8 mouse cellular contexts compared by ENCODE assay signal in genomic region chr1:180725704-180726179, GRCm38 (mm10). TPM values are rescaled to one million over a fixed set of nuclear protein-coding genes. Genes with fewer than 3 reads are reported as not detected.
DNase-seq lines count a peak whose midpoint lies in the region; ATAC-seq lines count a peak whose summit lies in the region.

Gene Acbd3, plus strand, starts transcription at chr1:180726043.

- peak within 1 kb of the TSS; percentile 78 for H3K4me2 ChIP-seq in hindbrain, embryonic 11.5 days (replicated peaks; ENCODE audit: low read depth, low read length)

- no peaks in the 10 kb centered on the region; the same call in 1 of the 2 replicates for H3K4me1 ChIP-seq in hindbrain, embryonic 11.5 days (replicated peaks; ENCODE audit: control insufficient read depth, insufficient read depth, low read length)

- under 1% methylated on average over 51 of the region's 52 CpGs for WGBS in hindbrain, embryonic 11.5 days

- peak; percentile 95 for ATAC-seq in hindbrain, embryonic 11.5 days (ENCODE audit: low FRiP score)

- peak within 1 kb of the TSS; percentile 99 for H3K4me3 ChIP-seq in hindbrain, embryonic 11.5 days (ENCODE audit: low read depth, low read length)

- peak within 1 kb of the TSS; percentile 97 for H3K9ac ChIP-seq in hindbrain, embryonic 11.5 days (ENCODE audit: low read depth, low read length)

- H3K27me3 ChIP-seq in hindbrain, embryonic 11.5 days (ENCODE audit: control insufficient read depth, insufficient read depth, low read length) = no peaks in the 10 kb centered on the region

- DNase-seq in MN1 (ENCODE audit: low spot score) = peak; percentile 95
- DNase-seq in cerebellum, adult 9-10 months = peak; percentile 86
- peak; percentile 77 to 91 for DNase-seq in frontal cortex, adult 2 months (ENCODE audit: extremely low spot score in 1 of 2, low spot score in 1 of 2)
- peak; percentile 95 for DNase-seq in hindbrain, embryonic 11.5 days (ENCODE audit: low spot score)
- DNase-seq in layer of hippocampus, postnatal 10 days (ENCODE audit: low spot score in 2 of 2) = peak; percentile 85 to 92
- peak; percentile 96 for DNase-seq in lung, postnatal 10 days
- DNase-seq in ovary, postnatal 36 days (ENCODE audit: low spot score) = peak; percentile 93
- peak; percentile 96 for DNase-seq in thymus, postnatal 25 days

- peak within 1 kb of the TSS; percentile 91 for H3K27ac ChIP-seq in hindbrain, embryonic 11.5 days (ENCODE audit: low read depth, low read length)

- no peaks in the 10 kb centered on the region for H3K36me3 ChIP-seq in hindbrain, embryonic 11.5 days (ENCODE audit: control insufficient read depth, insufficient read depth, low read length)

- H3K9me3 ChIP-seq in hindbrain, embryonic 11.5 days (ENCODE audit: control insufficient read depth, low read length) = no peaks in the 10 kb centered on the region

RNA-seq across cellular contexts. Expression of gene Acbd3, which starts in this region (rescaled TPM):
- 26.3 and 28.0 TPM in 2 replicates for polyA plus RNA-seq in frontal cortex, adult 2 months (2012; rRNA removed)
- polyA plus RNA-seq in hindbrain, embryonic 11.5 days (2014; fragmentation: Nextera tagmentation; extraction: Ambion mirVana) = 24.8 and 27.7 TPM in 2 replicates
- total RNA-seq in layer of hippocampus, postnatal 10 days (2021) = 10 to 100 TPM; 32.8 TPM

Comparison
In these comparisons a context has a peak if more than half of its experiments do, and no peak if none do; other contexts are left out.
1. Peak in every context shown above with its lines: DNase-seq, ATAC-seq, H3K4me3 ChIP-seq and H3K27ac ChIP-seq.